Mouse (Mus musculus) stomach, embryonic 16.5 days (tissue): ENCODE data around the gene Phyhipl. TPM values are rescaled to one million over a fixed set of nuclear protein-coding genes. Genes with fewer than 3 reads are reported as not detected.

ENCODE experiments used
- ATAC-seq: fragments of 200-750 bp; cut with Nextera tagmentation; 2 replicates; pipeline ENCODE4 v1.8.0; 2017; ENCODE audit warnings: moderate number of reproducible peaks, moderate TSS enrichment; ENCODE audit not compliant: insufficient read depth, low FRiP score
- H3K27ac ChIP-seq: fragments of 300-500 bp; sonication (generic); 2 replicates; pipeline ENCODE4 v1.5.1; 2014; ENCODE audit warnings: low read length
- H3K27me3 ChIP-seq: fragments of 300-500 bp; sonication (generic); 2 replicates; pipeline ENCODE4 v1.6.1; 2014; ENCODE audit warnings: low read length, control low read depth, mixed read lengths; ENCODE audit not compliant: control insufficient read depth, insufficient read depth
- H3K36me3 ChIP-seq: fragments of 300-500 bp; sonication (generic); 2 replicates; pipeline ENCODE4 v1.6.1; 2014; ENCODE audit warnings: low read length; ENCODE audit not compliant: control insufficient read depth, insufficient read depth
- H3K4me1 ChIP-seq: fragments of 300-500 bp; sonication (generic); 2 replicates; pipeline ENCODE4 v1.6.1; 2014; ENCODE audit warnings: low read length, control low read depth, mixed read lengths; ENCODE audit not compliant: control insufficient read depth, insufficient read depth
- H3K4me2 ChIP-seq: fragments of 300-500 bp; sonication (generic); 2 replicates; pipeline ENCODE4 v1.6.1; 2014; ENCODE audit warnings: low read depth, low read length, mixed read lengths
- H3K4me3 ChIP-seq: fragments of 300-500 bp; sonication (generic); replicated peaks from 2 replicates; pipeline ENCODE4 v1.5.1; 2014; ENCODE audit warnings: mild to moderate bottlenecking, low read length
- H3K9ac ChIP-seq: fragments of 300-500 bp; sonication (generic); 2 replicates; pipeline ENCODE4 v1.6.1; 2014; ENCODE audit warnings: low read length
- H3K9me3 ChIP-seq: fragments of 300-500 bp; sonication (generic); replicated peaks from 2 replicates; pipeline ENCODE4 v1.6.1; 2016; ENCODE audit warnings: low read length, control low read depth; ENCODE audit not compliant: control insufficient read depth
- WGBS: fragments of 180-500 bp; shearing (Covaris S2); extraction: QIAGEN DNeasy Blood & Tissue Kit; methylation state at CpG from one replicate; pipeline ENCODE4 v1.1.7; 2014; 5-methylcytosine and 5-hydroxymethylcytosine counted together
- polyA plus RNA-seq: library from polyadenylated mRNA; unstranded; fragments of >200 nt; fragmentation: Nextera tagmentation; extraction: Ambion mirVana; gene quantifications from 2 replicates; pipeline ENCODE4 v1.2.1, GENCODE M21; 2015

Phyhipl gene
- polyA plus RNA-seq, 1 experiment from 2014 or later: 2.8 TPM

- Histone ChIP-seq H3K4me3 (peak overlapping the region; percentile 64), H3K27ac (no peak overlapping the region), H3K4me2 (peak overlapping the region; percentile 99), H3K9me3 (no peaks in the 10 kb centered on the region), H3K27me3 (peaks cover 22% of the 10 kb centered on the region), H3K36me3 (no peaks in the 10 kb centered on the region), H3K9ac (peak overlapping the region; percentile 39; the same call in 1 of the 2 replicates), H3K4me1 (peaks cover 9% of the 10 kb centered on the region; the same call in 1 of the 2 replicates)
- peak; percentile 30; the same call in 1 of the 2 replicates for ATAC-seq
- under 1% methylated on average over 48 of the region's 48 CpGs for WGBS
These were observed 57.1 kb downstream of the Phyhipl start for GRCm38 (mm10) chr10:70598516-70599125.

GRCm38 (mm10) chr10:70598081-70598515 is 57.7 kb downstream of the Phyhipl start:
- ATAC-seq: no peak
- Histone ChIP-seq H3K36me3 (no peaks in the 10 kb centered on the region), H3K4me2 (peak overlapping the region; percentile 99), H3K4me3 (peak overlapping the region; percentile 64), H3K9ac (no peak overlapping the region), H3K4me1 (peaks cover 9% of the 10 kb centered on the region; the same call in 1 of the 2 replicates), H3K9me3 (no peaks in the 10 kb centered on the region), H3K27ac (no peak overlapping the region), H3K27me3 (peaks cover 22% of the 10 kb centered on the region)
- 20% methylated on average over 10 of the region's 10 CpGs for WGBS

- peaks cover 10% of the 10 kb centered on the region for H3K27me3 ChIP-seq
- no peak for ATAC-seq
- no peaks in the 10 kb centered on the region for H3K36me3 ChIP-seq
- no peak overlapping the region for H3K27ac ChIP-seq
- peaks cover 9% of the 10 kb centered on the region; the same call in 1 of the 2 replicates for H3K4me1 ChIP-seq
- 49% methylated on average over 1 of the region's 1 CpGs for WGBS
- no peaks in the 10 kb centered on the region for H3K9me3 ChIP-seq
- H3K9ac ChIP-seq: no peak overlapping the region
- H3K4me3 ChIP-seq: no peak overlapping the region
- H3K4me2 ChIP-seq: no peak overlapping the region
These were observed 61.8 kb downstream of the Phyhipl start for GRCm38 (mm10) chr10:70594007-70594406.

GRCm38 (mm10) chr10:70586876-70587405 is 68.8 kb downstream of the Phyhipl start:
- no peak for ATAC-seq
- H3K27ac ChIP-seq: no peak overlapping the region
- WGBS: 84% methylated on average over 3 of the region's 3 CpGs
- no peaks in the 10 kb centered on the region for H3K36me3 ChIP-seq
- H3K9ac ChIP-seq: no peak overlapping the region
- no peaks in the 10 kb centered on the region for H3K27me3 ChIP-seq
- no peaks in the 10 kb centered on the region for H3K9me3 ChIP-seq
- H3K4me2 ChIP-seq: no peak overlapping the region
- H3K4me3 ChIP-seq: no peak overlapping the region
- H3K4me1 ChIP-seq: no peaks in the 10 kb centered on the region

- H3K9me3 ChIP-seq: no peaks in the 10 kb centered on the region
- no peaks in the 10 kb centered on the region for H3K27me3 ChIP-seq
- no peak for ATAC-seq
- no peak overlapping the region for H3K9ac ChIP-seq
- no peak overlapping the region for H3K4me3 ChIP-seq
- H3K4me1 ChIP-seq: no peaks in the 10 kb centered on the region
- no peak overlapping the region for H3K4me2 ChIP-seq
- H3K27ac ChIP-seq: no peak overlapping the region
- 79% methylated on average over 1 of the region's 1 CpGs for WGBS
- H3K36me3 ChIP-seq: no peaks in the 10 kb centered on the region
These were observed 71.6 kb downstream of the Phyhipl start for GRCm38 (mm10) chr10:70584171-70584570.

- Histone ChIP-seq H3K9me3 (no peaks in the 10 kb centered on the region), H3K4me3 (no peak overlapping the region), H3K4me1 (no peaks in the 10 kb centered on the region), H3K9ac (no peak overlapping the region), H3K27ac (no peak overlapping the region), H3K36me3 (no peaks in the 10 kb centered on the region), H3K4me2 (no peak overlapping the region), H3K27me3 (no peaks in the 10 kb centered on the region)
- no peak for ATAC-seq
- 43% methylated on average over 7 of the region's 7 CpGs for WGBS
These were observed 74.1 kb downstream of the Phyhipl start for GRCm38 (mm10) chr10:70581556-70582211.

GRCm38 (mm10) chr10:70563636-70564035 is 92.1 kb downstream of the Phyhipl start:
- Histone ChIP-seq H3K27me3 (no peaks in the 10 kb centered on the region), H3K4me3 (no peak overlapping the region), H3K9ac (no peak overlapping the region), H3K4me1 (no peaks in the 10 kb centered on the region), H3K4me2 (no peak overlapping the region), H3K9me3 (no peaks in the 10 kb centered on the region), H3K27ac (no peak overlapping the region), H3K36me3 (no peaks in the 10 kb centered on the region)
- 24% methylated on average over 3 of the region's 3 CpGs for WGBS
- ATAC-seq: no peak

GRCm38 (mm10) chr10:70552531-70552930 is 103.2 kb downstream of the Phyhipl start:
- Histone ChIP-seq H3K36me3 (no peaks in the 10 kb centered on the region), H3K4me1 (no peaks in the 10 kb centered on the region), H3K9me3 (no peaks in the 10 kb centered on the region), H3K27ac (no peak overlapping the region), H3K27me3 (no peaks in the 10 kb centered on the region), H3K4me2 (no peak overlapping the region), H3K9ac (no peak overlapping the region), H3K4me3 (no peak overlapping the region)
- 88% methylated on average over 3 of the region's 3 CpGs for WGBS
- no peak for ATAC-seq

GRCm38 (mm10) chr10:70542857-70543256 is 112.9 kb downstream of the Phyhipl start:
- no peak for ATAC-seq

More at GRCm38 (mm10) chr10:70542857-70543256, 112.9 kb downstream of the Phyhipl start:
- H3K36me3 ChIP-seq: no peaks in the 10 kb centered on the region
- no peak overlapping the region for H3K27ac ChIP-seq
- H3K4me1 ChIP-seq: no peaks in the 10 kb centered on the region
- WGBS: 81% methylated on average over 6 of the region's 6 CpGs
- H3K4me3 ChIP-seq: no peak overlapping the region
- H3K27me3 ChIP-seq: no peaks in the 10 kb centered on the region
- no peaks in the 10 kb centered on the region for H3K9me3 ChIP-seq
- H3K4me2 ChIP-seq: no peak overlapping the region
- H3K9ac ChIP-seq: no peak overlapping the region
